Mouse (Mus musculus): ENCODE data around the gene Tpst2.

- no peak for TF ChIP-seq GATA1 (IDR thresholded peaks at IDR 0.05; ENCODE audit: borderline replicate concordance, low read length)
- TF ChIP-seq CTCF (IDR thresholded peaks at IDR 0.05; ENCODE audit: low read depth, low read length), result no peak
- TF ChIP-seq TAL1 (conservative IDR thresholded peaks at IDR 0.05; ENCODE audit: low read depth, low read length), result no peak
These were observed 31.4 kb upstream of the Tpst2 start for GRCm38 (mm10) chr5:112244890-112245615.

Data from G1E (cell line).